8 mouse cellular contexts compared by ENCODE assay signal in the genomic region with DNA sequence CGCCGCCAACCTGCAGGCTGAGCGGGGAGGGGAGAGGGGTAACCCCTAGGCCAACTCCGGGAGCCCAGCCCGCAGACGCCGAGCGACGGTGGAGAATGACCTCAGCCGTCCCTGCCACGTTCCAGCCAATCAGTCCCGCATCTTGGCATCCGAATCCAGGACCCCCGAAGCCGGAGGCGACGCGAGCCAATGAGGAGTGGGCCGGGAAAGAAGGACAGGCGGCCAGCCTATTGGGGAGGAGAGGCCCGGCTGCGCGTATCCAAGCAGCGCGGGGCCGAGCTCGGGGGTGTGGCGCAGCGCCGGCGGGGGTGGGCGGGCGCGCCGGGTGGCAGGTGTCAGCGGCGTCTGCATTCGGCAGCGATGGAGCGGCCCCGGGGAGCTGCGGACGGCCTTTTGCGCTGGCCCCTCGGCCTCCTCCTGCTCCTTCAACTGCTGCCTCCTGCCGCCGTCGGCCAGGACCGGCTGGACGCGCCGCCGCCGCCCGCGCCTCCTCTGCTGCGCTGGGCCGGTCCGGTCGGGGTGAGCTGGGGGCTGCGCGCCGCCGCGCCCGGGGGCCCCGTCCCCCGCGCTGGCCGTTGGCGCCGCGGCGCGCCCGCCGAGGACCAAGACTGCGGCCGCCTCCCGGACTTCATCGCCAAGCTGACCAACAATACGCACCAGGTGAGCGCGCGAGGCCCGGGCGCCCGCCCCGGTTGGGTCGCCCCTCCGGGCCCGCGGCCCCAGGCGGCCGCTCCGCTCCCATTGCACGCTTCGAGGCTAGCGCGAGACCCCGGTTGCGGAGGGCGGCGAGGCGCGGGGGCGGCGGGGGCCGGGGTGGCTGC. TPM values are rescaled to one million over a fixed set of nuclear protein-coding genes. Genes with fewer than 3 reads are reported as not detected.
DNase-seq lines count a peak whose midpoint lies in the region; ATAC-seq and TF ChIP-seq lines count a peak whose summit lies in the region.

Gene Sort1, plus strand, starts transcription at position 302 of the 821 bp plus-strand sequence.

- no peak for TF ChIP-seq CTCF in kidney, postnatal 0 days (IDR thresholded peaks at IDR 0.05; ENCODE audit: low read depth)

- WGBS in heart, embryonic 13.5 days = under 1% methylated on average over 97 of the region's 109 CpGs
- WGBS in kidney, postnatal 0 days = under 1% methylated on average over 89 of the region's 109 CpGs
- under 1% methylated on average over 93 of the region's 109 CpGs for WGBS in liver, embryonic 12.5 days (ENCODE audit: insufficient replicate concordance)
- under 1% methylated on average over 99 of the region's 109 CpGs for WGBS in stomach, embryonic 15.5 days

- peak; percentile 59 for ATAC-seq in erythroid progenitor cell, adult 5-6 weeks (replicated peaks; ENCODE audit: low FRiP score, poor library complexity, severe bottlenecking)
- peak; percentile 93 for ATAC-seq in heart, embryonic 13.5 days (ENCODE audit: extremely low read depth, insufficient number of reproducible peaks, low FRiP score, low TSS enrichment)
- peak; percentile 93 for ATAC-seq in kidney, postnatal 0 days (replicated peaks; ENCODE audit: low FRiP score, low read depth)
- peak; percentile 90 for ATAC-seq in liver, embryonic 12.5 days
- ATAC-seq in stomach, embryonic 15.5 days (ENCODE audit: insufficient read depth, low FRiP score, low read depth) = peak; percentile 93

- H3K27me3 ChIP-seq in heart, embryonic 13.5 days (replicated peaks) = no peaks in the 10 kb centered on the region
- no peaks in the 10 kb centered on the region for H3K27me3 ChIP-seq in kidney, postnatal 0 days (ENCODE audit: insufficient read depth, low read length)
- peaks cover 22% of the 10 kb centered on the region for H3K27me3 ChIP-seq in liver, embryonic 12.5 days (replicated peaks)
- H3K27me3 ChIP-seq in stomach, embryonic 15.5 days (replicated peaks) = no peaks in the 10 kb centered on the region

- DNase-seq in CD4-positive, CD25-positive, alpha-beta regulatory T cell, adult 2 months (ENCODE audit: low read depth, low spot score) = peak; percentile 55
- DNase-seq in brain, embryonic 18.5 days (ENCODE audit: low read depth, low spot score) = peak; percentile 93
- DNase-seq in kidney, postnatal 0 days (ENCODE audit: low spot score) = peak; percentile 96
- DNase-seq in neural tube, embryonic 10.5 days (ENCODE audit: extremely low spot score, low spot score) = peak; percentile 92

- H3K4me2 ChIP-seq in heart, embryonic 13.5 days = peak within 1 kb of the TSS; percentile 88
- H3K4me2 ChIP-seq in kidney, postnatal 0 days (ENCODE audit: low read length) = peak within 1 kb of the TSS; percentile 99
- H3K4me2 ChIP-seq in liver, embryonic 12.5 days = peak within 1 kb of the TSS; percentile 96
- H3K4me2 ChIP-seq in stomach, embryonic 15.5 days = peak within 1 kb of the TSS; percentile 97

- peak within 1 kb of the TSS; percentile 96 for H3K9ac ChIP-seq in heart, embryonic 13.5 days
- H3K9ac ChIP-seq in kidney, postnatal 0 days (ENCODE audit: low read depth, low read length) = peak within 1 kb of the TSS; percentile 79
- peak within 1 kb of the TSS; percentile 74 for H3K9ac ChIP-seq in liver, embryonic 12.5 days
- peak within 1 kb of the TSS; percentile 60 for H3K9ac ChIP-seq in stomach, embryonic 15.5 days

- H3K27ac ChIP-seq in heart, embryonic 13.5 days (replicated peaks) = peak within 1 kb of the TSS; percentile 81
- peak within 1 kb of the TSS; percentile 79 for H3K27ac ChIP-seq in kidney, postnatal 0 days
- peak within 1 kb of the TSS; percentile 45 for H3K27ac ChIP-seq in liver, embryonic 12.5 days
- H3K27ac ChIP-seq in stomach, embryonic 15.5 days = peak within 1 kb of the TSS; percentile 84

- H3K4me3 ChIP-seq in heart, embryonic 13.5 days = peak within 1 kb of the TSS; percentile 94
- peak within 1 kb of the TSS; percentile 85 for H3K4me3 ChIP-seq in kidney, postnatal 0 days (replicated peaks; ENCODE audit: low read depth, low read length)
- H3K4me3 ChIP-seq in liver, embryonic 12.5 days = peak within 1 kb of the TSS; percentile 73
- peak within 1 kb of the TSS; percentile 85 for H3K4me3 ChIP-seq in stomach, embryonic 15.5 days (replicated peaks)

- H3K36me3 ChIP-seq in heart, embryonic 13.5 days = peaks cover 16% of the 10 kb centered on the region
- no peaks in the 10 kb centered on the region for H3K36me3 ChIP-seq in kidney, postnatal 0 days (ENCODE audit: insufficient read depth, low read length)
- peaks cover 16% of the 10 kb centered on the region for H3K36me3 ChIP-seq in liver, embryonic 12.5 days
- H3K36me3 ChIP-seq in stomach, embryonic 15.5 days = no peaks in the 10 kb centered on the region

- peaks cover 54% of the 10 kb centered on the region for H3K4me1 ChIP-seq in heart, embryonic 13.5 days
- H3K4me1 ChIP-seq in kidney, postnatal 0 days (replicated peaks; ENCODE audit: insufficient read depth, low read length) = peaks cover 32% of the 10 kb centered on the region
- H3K4me1 ChIP-seq in liver, embryonic 12.5 days = peaks cover 60% of the 10 kb centered on the region
- peaks cover 39% of the 10 kb centered on the region for H3K4me1 ChIP-seq in stomach, embryonic 15.5 days

- H3K9me3 ChIP-seq in heart, embryonic 13.5 days = no peaks in the 10 kb centered on the region
- no peaks in the 10 kb centered on the region for H3K9me3 ChIP-seq in kidney, postnatal 0 days (replicated peaks; ENCODE audit: low read length)
- no peaks in the 10 kb centered on the region for H3K9me3 ChIP-seq in liver, embryonic 12.5 days (replicated peaks)
- no peaks in the 10 kb centered on the region for H3K9me3 ChIP-seq in stomach, embryonic 15.5 days

RNA-seq across cellular contexts. Expression of gene Sort1, which starts in this region (rescaled TPM):
- 12.3 and 15.9 TPM in 2 replicates for total RNA-seq in erythroid progenitor cell, adult 5-6 weeks (2015; ENCODE audit: low replicate concordance)
- 8.7 and 10.8 TPM in 2 replicates for total RNA-seq in erythroid progenitor cell, adult 5-6 weeks (2017; ENCODE audit: low replicate concordance)
- polyA plus RNA-seq in heart, embryonic 13.5 days (2015; fragmentation: Nextera tagmentation; extraction: Ambion mirVana) = 8.9 and 11.9 TPM in 2 replicates
- 11.7 and 12.4 TPM in 2 replicates for polyA plus RNA-seq in kidney, postnatal 0 days (2015; fragmentation: Nextera tagmentation; extraction: Ambion mirVana)
- 6.5 and 6.9 TPM in 2 replicates for polyA plus RNA-seq in liver, embryonic 12.5 days (2016; fragmentation: Nextera tagmentation; extraction: Ambion mirVana)
- 12.4 and 14.2 TPM in 2 replicates for polyA plus RNA-seq in stomach, embryonic 15.5 days (2015; fragmentation: Nextera tagmentation; extraction: Ambion mirVana)

Comparison
In these comparisons a context has a peak if more than half of its experiments do, and no peak if none do; other contexts are left out.
1. Peak in every context shown above with its lines: DNase-seq, ATAC-seq, H3K4me3 ChIP-seq and H3K27ac ChIP-seq.